Mouse (Mus musculus) cerebellum, adult 18-20 months (tissue): Measurements from ENCODE around the gene Mrpl49.

ENCODE experiments used
- DNase-seq, 2 experiments: peaks; one replicate each; pipeline ENCODE4 v3.0.0; 2021

Mrpl49 gene

DNA sequence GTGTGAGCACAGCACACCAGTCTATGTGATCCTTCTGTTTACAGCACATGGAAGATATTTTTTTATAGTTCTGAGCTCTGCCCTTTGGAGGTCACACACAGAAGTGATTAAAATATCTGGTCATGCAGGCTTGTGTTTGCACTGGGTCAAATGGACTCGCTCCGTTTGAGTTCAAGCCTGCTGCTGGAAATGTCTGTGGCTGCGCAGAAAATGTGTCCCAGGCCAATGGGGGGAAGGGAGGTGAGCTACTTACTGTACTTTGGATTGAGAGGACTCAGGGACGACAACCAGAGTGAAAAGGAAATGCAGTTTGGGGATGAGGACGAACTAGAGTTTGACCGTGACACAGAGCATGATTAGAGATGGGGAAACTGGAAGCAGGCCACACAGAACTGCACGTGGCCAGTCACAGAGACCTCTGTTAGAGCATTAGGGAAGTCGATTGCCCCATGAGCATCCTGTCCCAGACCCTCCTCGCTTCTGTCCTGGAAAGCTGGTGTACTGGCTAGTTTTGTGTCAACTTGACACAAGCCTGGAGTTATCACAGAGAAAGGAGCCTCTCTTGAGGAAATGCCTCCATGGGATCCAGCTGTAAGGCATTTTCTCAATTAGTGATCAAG lies 21.5 kb downstream of the Mrpl49 start:
- DNase-seq, result no peak

DNA sequence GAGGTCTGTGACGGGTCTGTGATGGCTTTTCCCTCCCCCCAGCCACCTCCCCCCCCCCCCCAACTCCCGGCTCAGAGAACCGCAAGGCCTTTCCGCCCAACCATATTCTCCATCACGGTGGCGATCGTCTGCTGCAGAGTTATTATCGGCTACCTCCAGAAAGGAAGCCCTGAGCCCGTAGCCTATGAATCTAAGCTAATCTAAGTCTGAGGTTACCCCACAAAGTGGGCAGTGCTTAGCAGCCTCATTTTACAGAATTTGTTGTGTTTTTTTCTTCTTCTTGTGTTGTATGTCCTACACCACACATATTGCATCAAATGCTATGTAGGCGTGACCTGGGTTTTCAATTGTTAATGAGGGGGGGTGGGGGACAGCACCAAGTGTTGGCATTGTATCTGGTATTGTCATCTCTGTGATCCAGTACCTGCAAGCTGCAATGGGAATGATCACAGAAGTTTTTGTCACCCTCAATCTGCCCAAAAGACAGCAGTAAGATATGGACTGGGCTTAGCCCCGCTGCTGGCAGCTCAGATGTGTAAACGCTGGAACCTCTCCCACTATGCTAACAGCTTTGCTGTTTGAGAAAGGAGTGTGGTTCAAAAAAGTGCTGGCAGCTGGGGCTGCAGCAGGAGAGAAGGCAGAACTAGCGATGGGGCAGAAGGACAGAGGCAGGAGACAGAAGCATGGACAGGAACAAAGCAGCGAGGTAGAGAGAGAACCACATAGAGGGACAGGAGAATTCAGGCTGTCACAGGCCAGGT lies 26.9 kb downstream of the Mrpl49 start:
- no peak for DNase-seq

DNA sequence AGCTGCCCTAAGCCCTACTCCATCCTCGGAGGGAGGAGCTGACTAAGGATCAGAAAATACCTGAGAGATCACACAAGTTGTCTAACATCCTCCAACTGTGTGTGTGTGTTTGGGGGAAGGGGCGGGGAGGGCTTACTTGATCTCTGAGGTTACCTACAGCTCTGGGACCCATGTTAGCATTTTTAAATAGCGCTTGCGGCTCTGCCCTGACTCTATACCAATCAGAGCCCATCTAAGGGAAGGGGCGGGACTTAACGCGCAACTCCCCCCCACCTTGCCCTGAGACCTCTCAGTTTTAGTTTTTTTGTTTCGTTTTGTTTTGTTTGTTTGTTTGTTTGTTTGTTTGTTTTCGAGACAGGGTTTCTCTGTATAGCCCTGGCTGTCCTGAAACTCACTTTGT lies 28.2 kb downstream of the Mrpl49 start:
- DNase-seq, result no peak

DNA sequence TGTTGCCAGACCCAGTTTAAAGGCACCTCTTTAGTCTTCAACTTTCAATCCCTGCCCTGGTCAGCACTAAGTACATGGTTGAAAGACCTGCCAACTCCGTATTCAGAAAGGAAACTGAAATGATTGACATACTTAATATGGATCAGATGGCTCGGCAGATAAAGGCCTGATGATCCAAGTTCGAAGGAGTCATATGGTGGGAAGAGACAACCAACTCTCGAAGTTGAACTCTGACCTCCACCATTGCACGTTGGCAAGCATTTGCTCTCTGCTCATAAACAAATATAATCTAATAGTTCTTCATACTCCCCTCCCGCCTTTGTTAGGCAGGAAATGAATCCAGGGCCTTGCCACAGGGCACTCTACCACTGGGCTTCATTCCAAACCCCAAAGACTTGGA lies 28.6 kb downstream of the Mrpl49 start:
- no peak for DNase-seq

DNA sequence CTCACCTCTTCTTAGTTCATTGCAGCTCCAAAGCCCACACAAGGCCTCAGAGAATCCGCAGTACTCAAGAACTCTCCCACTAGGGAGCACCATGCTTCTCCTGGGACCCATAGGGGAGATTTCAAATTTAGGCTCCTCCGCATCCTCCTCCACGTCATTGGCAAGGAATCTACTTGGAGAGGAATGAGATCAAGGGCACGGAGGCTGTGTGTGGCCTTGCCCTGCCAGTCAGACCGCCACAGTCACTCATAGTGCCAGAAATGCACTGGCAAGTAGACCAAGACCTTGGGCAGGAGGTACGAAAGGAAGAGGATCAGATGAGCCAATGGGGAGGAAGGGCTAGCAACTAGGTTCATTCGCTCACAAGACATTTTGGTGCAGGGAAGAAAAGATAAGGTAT lies 33.7 kb downstream of the Mrpl49 start:
- no peak for DNase-seq

DNA sequence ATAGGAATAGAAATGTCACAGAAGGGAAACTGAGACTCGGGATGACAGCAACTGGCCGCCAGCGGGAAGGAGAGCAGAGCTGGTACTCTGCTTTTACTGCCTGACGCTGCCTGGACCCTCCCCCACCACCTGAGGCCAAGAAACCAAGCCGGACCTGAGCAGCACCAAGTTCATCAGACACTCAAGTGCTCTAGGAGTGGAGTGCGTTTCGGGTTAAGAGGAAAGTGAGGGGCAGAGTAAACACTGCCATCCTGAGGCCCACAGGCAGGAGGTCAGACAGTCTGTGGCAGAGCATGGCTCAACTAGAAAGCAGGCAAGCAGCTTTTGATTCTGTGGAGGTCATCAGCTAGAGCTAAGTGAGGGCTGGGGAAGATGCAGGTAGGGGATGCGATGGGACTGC lies 34.5 kb downstream of the Mrpl49 start:
- no peak for DNase-seq

DNA sequence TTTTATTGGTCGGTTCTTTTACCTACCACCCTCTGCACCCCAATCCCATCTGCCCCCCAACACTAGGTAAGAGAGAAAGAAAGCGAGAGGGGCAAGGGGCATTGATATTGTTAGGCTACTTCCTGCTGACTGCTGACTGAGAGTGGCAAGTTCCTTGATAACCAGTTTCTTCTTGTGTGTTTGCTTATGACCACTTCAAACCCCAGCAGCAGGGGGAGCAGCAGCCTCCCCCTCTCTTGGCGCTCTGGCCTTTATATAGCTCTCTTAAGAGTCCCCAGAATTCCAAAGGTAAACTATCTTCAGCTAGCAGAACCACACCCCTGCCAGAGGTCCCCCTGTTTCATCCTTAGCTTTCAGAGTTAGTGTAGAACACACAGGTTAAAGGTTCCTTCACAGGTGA lies 37.3 kb downstream of the Mrpl49 start:
- DNase-seq, result no peak

DNA sequence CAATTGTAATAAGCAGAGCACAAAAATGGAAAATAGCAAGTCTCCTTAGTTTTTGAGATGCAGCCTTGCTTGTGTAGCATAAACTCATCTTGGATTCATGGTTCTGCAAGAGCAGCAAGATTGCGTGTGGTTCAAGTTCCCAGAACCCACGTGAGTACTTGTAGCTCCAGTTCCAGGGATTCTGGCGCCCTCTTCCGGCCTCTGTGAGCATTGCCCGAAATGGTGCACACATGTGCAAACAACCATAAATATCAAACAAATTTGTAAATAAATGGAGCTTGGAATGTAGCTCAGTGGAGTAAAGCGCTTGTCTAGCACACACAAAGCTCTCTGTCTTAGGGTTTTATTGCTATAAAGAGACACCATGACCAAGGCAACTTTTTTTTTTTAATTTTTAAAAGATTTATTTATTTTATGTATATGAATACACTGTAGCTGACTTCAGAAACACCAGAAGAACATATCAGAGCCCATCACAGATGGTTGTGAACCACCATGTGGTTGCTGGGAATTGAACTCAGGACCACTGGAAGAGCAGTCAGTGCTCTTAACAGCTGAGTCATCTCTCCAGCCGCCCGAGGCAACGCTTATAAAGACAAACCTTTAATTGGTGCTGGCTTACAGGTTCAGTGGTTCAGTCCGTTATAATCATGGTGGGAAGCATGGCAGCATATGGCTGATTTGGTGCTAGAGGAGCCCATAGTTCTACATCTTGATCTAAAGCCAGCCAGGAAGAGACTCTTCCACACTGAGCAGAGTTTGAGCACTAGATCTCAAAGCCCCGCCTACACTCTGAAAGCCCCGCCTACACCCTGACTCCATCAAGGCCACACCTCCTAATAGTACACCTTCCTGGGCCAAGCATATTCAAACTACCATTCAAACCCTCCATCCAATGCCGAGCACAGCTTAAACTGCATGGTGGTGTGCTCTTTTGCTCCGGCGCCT lies 39.2 kb downstream of the Mrpl49 start:
- peak; percentile 90 for DNase-seq

DNA sequence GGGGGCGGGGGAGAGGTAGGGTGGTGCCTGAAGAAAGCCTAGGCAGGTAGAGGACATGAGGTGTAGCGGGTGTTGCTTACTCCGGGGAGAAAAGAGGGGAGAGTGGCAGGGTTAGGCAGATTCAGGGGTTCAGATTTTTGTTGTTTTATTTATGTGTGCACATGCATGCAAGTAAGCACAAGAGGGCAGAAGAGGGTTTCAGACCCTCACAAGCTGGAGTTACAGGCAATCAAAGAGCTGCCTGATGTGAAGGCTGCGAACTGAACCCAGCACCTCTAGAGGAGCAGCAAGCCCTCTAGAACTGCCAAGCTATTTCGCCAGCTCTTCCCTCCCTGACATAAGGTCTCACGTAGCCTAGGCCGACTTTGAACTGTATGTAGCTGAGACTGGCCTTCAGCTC lies 41.1 kb downstream of the Mrpl49 start:
- DNase-seq, result peak in 1 of 2 experiments; percentile 19

DNA sequence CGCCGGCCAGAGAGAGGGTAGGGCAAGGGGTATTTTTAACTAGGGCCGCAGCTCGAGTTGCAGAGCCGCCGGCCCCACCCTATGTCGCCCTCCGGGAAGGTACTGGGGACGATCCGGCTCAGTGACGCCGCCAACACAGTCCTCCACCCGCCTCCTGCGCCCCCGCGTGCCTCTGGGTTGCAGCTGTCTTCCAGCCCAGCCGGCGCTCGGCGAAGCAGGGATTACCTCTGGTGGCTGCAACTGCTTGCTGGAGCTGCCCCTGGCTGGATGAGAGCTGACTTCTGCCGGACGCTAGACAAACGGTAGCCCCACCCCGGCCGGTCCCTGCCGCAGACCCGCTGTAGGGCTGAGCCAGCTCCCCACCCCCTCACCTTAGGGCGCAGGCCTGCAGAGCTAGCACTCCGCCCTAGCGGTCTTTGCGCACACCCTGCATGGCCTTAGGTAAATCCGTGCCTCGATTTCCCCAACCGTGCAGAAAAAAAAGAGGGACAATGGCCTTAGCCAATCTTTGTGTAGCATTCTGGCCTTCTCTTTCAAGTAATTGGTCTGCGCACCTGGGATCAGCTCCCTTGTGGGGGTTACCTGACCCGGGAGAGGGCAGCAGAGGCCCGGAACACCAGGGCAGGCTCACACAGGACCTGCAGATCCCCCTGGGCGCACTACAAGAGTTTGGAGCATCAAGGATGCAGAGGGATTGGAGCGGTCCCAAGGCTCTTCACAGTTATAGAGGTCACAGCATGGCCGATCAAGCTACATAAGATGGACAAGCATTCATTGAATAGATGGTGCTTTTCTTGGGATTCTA lies 41.9 kb downstream of the Mrpl49 start, which contains the start of gene Capn1:
Gene Capn1, minus strand, starts transcription at position 387 of the 805 bp plus-strand sequence.
- DNase-seq, result peak; percentile 68 to 71

DNA sequence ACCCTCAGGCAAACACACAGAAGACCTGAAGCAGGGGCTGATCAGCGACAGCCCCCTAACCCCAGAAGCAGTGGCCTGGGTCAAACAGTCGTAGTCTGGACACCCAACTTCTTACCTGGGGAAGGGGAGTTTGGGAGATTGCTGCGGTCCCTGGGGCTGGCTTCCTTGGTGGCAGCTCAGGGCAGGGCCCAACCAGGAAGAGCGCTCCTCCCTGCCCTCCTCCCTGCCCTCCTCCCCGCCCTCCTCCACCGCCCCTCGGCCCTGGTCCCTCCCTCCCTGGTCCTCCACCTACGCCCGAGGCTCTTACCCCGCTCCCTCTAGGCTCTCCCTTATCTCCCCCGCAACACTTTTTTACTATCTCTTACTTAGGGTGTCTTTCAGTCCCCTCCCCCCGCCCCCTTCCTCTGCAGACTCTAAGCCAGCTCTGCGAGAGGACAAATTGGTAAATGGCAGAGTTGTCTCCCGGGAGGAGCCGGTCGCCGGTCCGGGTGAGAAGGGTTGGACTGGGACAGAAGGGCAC lies 42.5 kb downstream of the Mrpl49 start:
- peak; percentile 47 to 61 for DNase-seq

DNA sequence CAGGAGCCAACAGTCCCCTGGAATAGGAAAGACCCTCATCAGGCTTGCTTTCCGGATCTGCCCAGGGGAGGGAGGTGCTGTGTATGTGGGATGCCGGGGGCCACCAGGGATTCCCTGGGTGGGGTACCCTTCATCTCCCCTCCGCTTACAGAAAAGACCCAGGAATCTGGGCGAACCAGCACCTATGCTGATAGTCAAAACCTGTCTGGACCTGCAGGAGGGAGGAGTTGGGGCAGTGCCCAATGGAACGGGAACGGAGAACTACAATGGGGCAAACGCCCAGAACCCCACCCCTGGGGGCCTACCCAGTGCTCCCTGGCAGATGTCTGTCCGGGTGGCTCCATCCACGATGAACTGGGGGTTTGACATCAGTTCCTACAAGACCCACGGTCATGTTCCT lies 43.9 kb downstream of the Mrpl49 start:
- no peak for DNase-seq

DNA sequence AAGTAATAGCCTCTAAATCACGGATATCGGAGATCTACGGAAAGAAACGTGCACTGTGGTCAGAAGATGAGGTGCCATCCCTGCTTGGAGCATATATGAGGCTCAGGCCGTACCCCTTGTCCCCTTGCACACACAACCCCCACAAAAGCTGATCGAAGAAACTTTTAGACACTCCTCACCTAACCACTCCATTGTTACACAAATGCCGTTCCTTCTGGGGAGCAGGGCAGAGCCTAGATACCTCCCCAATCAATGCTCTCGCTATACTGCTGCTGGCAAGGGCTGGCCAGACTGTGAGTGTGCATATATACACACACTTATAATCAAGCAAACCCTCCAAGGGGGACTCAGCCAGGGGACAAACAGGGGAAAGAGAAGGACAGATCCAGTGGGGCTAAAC lies 48.4 kb downstream of the Mrpl49 start:
- DNase-seq, result no peak

DNA sequence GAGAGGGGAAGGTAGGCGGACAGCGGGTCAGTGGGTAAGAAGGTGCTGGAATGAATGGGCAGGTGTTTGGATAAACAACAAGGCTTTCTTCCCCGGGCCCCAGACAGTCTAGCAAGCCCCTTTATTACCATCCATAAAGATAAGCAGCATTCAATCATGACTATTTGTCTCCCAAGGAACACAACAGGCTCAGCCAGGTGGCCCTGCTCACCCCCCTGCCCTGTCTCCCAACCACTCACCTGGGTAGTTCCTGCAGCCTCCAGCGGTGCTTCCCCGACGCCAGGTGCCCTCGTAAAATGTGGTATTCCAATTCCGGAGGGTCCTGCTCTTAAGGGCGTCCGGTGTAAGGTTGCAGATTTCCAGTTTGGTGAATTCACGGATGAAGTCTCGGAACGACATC lies 50.6 kb downstream of the Mrpl49 start:
- no peak for DNase-seq

DNA sequence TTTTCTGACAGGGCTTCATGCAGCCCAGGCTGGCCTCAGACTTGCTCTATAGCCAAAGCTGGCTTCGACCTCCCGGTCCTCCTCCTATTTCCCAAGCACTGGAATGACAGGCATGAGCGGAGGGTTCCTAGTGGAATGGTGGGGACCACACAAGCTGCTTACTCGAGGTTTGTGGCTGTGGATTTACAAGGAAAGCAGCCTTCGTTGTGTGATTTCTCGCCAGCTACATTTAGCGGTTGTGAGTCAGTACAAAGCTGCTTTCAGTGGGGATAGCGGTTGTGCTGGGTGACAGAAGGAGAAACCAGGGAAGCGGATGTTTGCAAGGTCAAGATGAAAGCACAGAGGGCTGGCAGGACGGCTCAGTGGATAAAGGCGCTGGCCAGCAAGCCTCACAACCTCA lies 52.0 kb downstream of the Mrpl49 start:
- no peak for DNase-seq
